Mouse (Mus musculus) liver, postnatal 0 days (tissue): ENCODE data around the gene Sh3bp4.

Source experiments
- CTCF ChIP-seq: sonication (generic); IDR thresholded peaks from 2 replicates; pipeline ENCODE4 v1.5.1; 2016; ENCODE audit warnings: antibody characterized with exemption, low read depth
- EP300 ChIP-seq: IDR thresholded peaks from 2 replicates; pipeline ENCODE4 v1.6.1; 2016; ENCODE audit warnings: antibody characterized with exemption, low read depth, mild to moderate bottlenecking

DNA sequence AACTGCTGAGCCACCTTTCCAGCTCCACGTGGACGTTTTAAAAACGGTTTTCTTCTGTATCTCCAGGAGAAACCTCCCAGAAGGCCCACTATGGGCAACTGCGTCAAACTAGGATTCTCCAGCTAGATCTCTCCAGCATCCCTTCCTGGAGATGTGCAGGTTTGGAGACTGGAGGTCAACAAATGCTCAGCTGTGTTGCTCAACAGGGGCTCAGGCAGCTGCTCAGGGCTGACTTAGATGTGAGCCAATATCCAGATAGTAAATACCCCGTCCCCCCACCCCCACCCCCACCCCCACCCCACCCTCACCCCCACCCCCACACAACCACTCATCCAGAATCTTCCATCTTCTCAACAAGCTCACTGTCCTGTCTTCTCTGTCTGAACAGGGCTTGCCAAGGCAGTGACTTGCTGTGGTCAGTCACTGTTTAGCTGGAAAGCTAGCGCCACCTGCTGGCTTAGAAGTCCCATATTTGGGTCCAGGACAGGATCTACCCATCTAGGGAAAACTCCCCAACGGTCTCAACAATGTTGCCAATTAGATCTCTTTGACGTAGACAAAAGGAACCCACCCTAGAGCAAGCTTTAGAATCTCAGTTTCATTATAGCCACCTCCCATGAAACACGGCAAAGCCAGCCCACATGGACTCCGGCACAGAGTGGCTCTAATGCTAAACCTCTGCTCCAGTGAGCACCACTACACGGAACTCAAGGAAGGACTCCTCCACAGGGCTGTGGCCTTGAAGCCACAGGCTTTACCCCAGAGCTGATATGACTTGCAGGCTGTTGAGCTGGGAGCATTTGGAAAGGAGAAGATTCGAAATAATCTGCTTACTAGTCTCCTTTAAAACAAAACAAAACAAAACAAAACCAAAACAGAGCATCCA, 125.9 kb downstream of the Sh3bp4 start:
- TF ChIP-seq CTCF (peak; percentile 86), EP300 (no peak)
